Mouse (Mus musculus): Measurements from ENCODE around the gene Tpsb2.
A peak's percentile ranks its signal among the peaks of the same experiment; 100 is the strongest.

Tpsb2 gene

GRCm38 (mm10) chr17:25366005-25366404, at the start of gene Tpsb2:
Gene Tpsb2 (plus strand): TSS chr17:25366305.
- DNase-seq: no peak

- DNase-seq: no peak
These were observed 47.8 kb upstream of the Tpsb2 start, which contains the start of gene Prss29 for GRCm38 (mm10) chr17:25318354-25318753. Gene Prss29 (plus strand): TSS chr17:25318654.

GRCm38 (mm10) chr17:25320819-25321218, 45.3 kb upstream of the Tpsb2 start:
- no peak for DNase-seq

GRCm38 (mm10) chr17:25322930-25323329, 43.2 kb upstream of the Tpsb2 start:
- DNase-seq: no peak

- no peak for DNase-seq
These were observed 33.8 kb upstream of the Tpsb2 start for GRCm38 (mm10) chr17:25332321-25332720.

GRCm38 (mm10) chr17:25333943-25334342, 32.2 kb upstream of the Tpsb2 start:
- DNase-seq: peak; percentile 14

- no peak for DNase-seq
These were observed 27.9 kb upstream of the Tpsb2 start for GRCm38 (mm10) chr17:25338218-25338617.

- no peak for DNase-seq
These were observed 26.1 kb upstream of the Tpsb2 start for GRCm38 (mm10) chr17:25340003-25340402.

GRCm38 (mm10) chr17:25341490-25341889, 24.6 kb upstream of the Tpsb2 start:
- DNase-seq: no peak

GRCm38 (mm10) chr17:25345462-25345861, 20.6 kb upstream of the Tpsb2 start, which contains the start of gene Tpsab1:
Gene Tpsab1 (minus strand): TSS chr17:25345562.
- no peak for DNase-seq

- DNase-seq: no peak
These were observed 4.8 kb upstream of the Tpsb2 start for GRCm38 (mm10) chr17:25361291-25361690.

- peak; percentile 13 for DNase-seq
These were observed 2.4 kb upstream of the Tpsb2 start for GRCm38 (mm10) chr17:25363726-25364125.

- no peak for DNase-seq
These were observed 2.9 kb downstream of the Tpsb2 start, which contains the start of gene Tpsg1 for GRCm38 (mm10) chr17:25368973-25369372. Gene Tpsg1 (plus strand): TSS chr17:25369273.

- no peak for DNase-seq
These were observed 6.4 kb downstream of the Tpsb2 start for GRCm38 (mm10) chr17:25372491-25372890.

- DNase-seq: no peak
These were observed 7.9 kb downstream of the Tpsb2 start for GRCm38 (mm10) chr17:25374011-25374410.

- DNase-seq: no peak
These were observed 28.4 kb downstream of the Tpsb2 start for GRCm38 (mm10) chr17:25394526-25394925.

- peak; percentile 42 for DNase-seq
These were observed 31.9 kb downstream of the Tpsb2 start for GRCm38 (mm10) chr17:25397804-25398519.

GRCm38 (mm10) chr17:25398520-25398838, 32.4 kb downstream of the Tpsb2 start:
- DNase-seq: no peak

GRCm38 (mm10) chr17:25400443-25400842, 34.3 kb downstream of the Tpsb2 start:
- no peak for DNase-seq

GRCm38 (mm10) chr17:25401491-25401890, 35.4 kb downstream of the Tpsb2 start:
- DNase-seq: no peak

GRCm38 (mm10) chr17:25402224-25402623, 36.1 kb downstream of the Tpsb2 start:
- DNase-seq: no peak

GRCm38 (mm10) chr17:25404190-25404589, 38.1 kb downstream of the Tpsb2 start:
- DNase-seq: no peak

GRCm38 (mm10) chr17:25405224-25405895, 39.3 kb downstream of the Tpsb2 start:
- DNase-seq: no peak

- no peak for DNase-seq
These were observed 39.9 kb downstream of the Tpsb2 start for GRCm38 (mm10) chr17:25406011-25406441.

All from cerebellum, adult 9-10 months (tissue).